Mouse (Mus musculus): ENCODE measurements around the gene Tbc1d7.

Gene Tbc1d7

DNA sequence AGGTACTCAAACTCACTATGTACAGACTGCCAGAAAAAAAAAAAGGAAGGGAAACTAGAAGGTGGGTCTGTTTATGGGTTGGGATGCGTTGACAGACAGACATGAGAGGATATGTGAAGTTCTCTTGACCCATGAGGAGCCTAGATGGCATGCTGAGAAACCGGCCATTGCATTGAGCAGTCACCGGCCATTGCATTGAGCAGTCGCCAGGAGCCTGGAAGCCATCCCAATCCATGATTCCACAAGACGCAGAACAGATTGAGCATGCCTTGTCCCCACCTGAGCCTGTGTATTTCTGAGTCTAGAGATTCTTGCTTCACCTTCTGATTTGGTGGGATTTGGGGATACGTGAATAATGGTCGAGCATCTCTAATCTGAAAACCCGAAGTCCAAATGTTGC lies 22.6 kb upstream of the Tbc1d7 start:
- DNase-seq (ENCODE audit: low spot score) = no peak

DNA sequence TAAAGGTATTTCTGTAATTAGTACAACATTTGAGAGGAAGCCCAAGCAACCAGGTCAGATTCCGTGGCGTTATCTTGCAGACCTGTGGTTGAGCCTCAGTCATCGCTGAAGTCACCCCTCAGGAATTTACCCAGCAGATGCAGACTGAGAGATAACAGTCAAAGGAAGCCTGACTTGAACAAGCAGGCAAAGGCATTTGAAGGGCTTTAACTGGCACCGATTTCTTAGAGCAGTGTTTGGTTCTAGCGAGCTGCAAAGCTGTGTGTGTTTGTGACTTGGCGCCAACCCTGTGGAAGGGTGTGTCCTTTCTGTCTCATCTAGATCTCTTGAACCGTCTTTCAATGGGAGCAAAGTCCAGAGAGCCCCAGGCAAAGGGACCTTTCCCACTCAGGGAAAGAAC lies 22.0 kb upstream of the Tbc1d7 start:
- peak; percentile 50 for DNase-seq (ENCODE audit: low spot score)

- DNase-seq (ENCODE audit: low spot score) = no peak
Measured at GRCm38 (mm10) chr13:43191741-43192192, 20.5 kb upstream of the Tbc1d7 start.

DNA sequence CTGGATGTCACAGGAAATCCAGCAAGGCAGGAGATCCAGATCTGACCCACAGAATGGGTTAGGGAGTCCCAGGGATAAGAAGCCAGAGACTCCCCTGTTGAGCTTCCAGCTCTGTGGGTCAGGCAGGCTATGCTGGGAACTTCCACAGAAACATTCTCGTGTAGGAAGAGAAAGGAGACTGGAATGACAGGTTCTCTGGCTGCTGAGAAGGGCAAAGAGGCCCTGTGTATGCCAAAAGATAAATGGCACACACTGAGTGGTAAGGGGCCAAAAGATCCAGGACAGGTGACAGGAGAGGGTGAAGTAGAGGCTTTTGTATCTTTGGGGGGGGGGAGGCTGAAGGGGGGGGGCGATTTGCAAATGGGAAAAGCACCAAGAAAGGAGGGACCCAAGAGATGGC lies 20.0 kb upstream of the Tbc1d7 start:
- no peak for DNase-seq (ENCODE audit: low spot score)

DNA sequence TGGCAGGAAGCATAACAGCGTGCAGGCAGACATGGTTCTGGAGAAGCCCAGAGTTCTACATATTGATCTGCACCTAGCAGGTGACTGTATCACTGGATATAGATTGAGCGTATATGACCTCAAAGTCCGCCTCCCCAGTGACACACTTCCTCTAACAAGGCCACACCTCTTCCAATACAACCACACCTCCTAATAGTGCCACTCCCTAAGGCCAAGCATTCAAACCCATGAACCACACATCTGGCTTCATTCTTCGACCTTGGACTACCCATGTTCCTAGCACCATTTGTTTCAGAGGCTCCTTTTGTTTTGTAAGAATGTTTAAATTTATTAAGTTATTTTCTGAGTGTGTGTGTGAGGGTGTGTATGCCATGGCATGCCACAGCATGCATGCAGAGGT lies 16.4 kb upstream of the Tbc1d7 start:
- no peak for DNase-seq (ENCODE audit: low spot score)

DNA sequence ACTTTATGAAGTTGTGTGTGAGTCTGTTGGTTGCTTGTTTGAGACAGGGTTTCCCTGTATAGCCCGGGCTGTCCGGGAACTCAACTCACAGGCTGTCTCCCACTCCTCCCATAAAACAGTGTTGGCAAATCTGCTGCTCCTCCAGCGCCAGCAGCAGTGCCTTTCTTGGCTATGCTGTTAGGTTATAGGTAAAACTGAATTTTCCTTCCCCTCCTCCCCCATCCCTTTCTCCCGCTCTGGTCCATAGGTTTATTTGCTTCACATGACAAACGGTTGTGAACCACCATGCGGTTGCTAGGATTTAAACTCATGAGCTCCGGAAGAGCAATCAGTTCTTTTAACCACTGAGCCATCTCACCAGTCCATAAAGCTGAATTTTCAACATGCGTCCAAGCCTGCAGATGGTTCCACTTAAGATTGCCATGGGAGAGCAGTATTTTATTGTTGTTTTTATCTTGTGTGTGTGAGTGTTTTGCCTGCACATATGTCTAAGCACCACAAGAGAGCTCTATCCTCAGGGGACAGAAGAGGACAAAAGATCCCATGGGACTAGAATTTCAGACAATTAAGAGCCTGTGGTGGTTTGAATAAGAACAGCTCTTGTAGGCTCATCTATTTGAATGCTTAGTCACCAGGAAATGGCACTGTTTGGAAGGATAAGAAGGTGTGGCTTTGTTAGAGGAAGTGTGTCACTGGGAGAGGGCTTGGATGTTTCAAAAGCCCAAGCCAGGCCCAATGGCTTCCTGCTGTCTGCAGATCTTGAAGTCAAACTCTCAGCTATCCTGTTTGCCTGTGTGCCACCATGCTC lies 12.2 kb upstream of the Tbc1d7 start:
- no peak for DNase-seq (ENCODE audit: low spot score)

DNA sequence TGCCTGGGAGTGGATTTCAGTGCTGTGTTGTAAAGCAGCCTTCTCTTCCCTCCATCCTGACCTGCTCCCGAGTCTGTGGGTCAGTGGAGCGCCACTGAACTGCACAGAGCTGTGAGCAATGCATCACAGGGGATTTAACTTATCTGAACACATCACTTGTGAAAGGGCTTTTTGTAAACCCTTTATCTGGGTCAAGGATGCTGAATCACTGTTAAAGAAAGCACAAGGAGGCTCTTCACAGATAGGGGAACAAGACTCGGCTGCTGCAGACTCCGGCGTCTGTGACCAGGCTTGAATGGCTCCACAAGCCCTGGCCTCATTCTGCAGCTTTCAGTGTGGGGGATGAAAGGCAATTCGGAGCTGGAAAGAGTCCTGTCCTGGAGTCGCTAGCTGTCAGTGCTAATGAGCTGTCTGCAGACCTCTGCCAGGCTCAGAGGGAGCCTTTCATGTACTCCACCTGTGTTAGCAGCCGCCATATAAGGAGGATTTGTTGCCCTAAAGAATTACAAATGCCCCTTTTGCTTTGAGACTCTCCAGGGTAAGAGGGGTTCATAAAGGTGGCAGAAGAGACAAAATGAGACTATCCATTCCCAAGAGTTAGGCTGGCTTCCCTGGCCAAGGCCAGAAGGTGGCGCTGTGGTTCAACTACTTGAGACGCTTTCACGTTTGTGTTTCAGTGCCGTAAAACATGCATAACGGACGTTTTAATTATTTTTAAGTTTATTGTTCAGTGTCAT lies 11.3 kb upstream of the Tbc1d7 start:
- DNase-seq (ENCODE audit: low spot score) = peak; percentile 86

GRCm38 (mm10) chr13:43181104-43181503 lies 9.8 kb upstream of the Tbc1d7 start:
- DNase-seq (ENCODE audit: low spot score) = no peak

- DNase-seq (ENCODE audit: low spot score) = no peak
Measured at GRCm38 (mm10) chr13:43177317-43177716, 6.0 kb upstream of the Tbc1d7 start.

DNA sequence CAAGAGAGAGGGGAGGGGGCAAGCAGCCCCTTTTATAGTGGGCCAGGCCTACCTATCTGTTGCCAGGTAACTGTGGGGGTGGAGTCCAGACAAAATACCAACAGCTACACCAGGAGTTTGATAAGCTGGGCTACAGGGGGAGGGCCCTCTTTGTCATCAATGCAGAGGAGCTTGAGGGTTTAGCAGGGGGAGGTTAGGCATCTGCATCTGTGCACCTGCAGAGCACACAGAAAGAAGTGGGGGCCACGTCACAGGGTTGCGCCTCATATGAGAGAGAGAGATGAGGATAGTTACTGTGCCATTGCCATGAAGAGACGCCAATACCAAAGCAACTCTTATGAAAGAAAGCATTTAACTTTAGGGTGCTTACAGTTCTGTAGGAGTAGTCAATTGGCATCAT lies 5.4 kb upstream of the Tbc1d7 start:
- DNase-seq (ENCODE audit: low spot score) = no peak

DNA sequence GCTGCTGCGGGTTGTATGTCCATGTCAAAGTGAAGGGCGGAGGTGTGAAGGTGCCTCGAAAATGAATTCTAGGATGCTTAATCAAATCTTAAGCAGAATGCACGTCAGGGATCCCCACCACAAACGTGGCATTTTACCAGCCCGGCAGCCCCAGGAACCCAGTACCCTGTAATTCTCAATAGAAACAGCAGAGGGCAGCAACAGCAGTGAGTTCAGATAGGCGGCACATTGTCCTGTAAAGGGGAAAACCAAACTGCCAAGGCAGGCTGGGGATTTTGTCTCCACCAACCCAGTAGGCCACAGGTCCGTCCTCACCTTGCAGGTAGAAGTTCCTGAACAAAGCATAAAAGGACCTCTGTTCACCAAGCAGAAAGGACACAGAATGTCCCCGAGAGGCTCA lies 2.0 kb upstream of the Tbc1d7 start:
- peak; percentile 77 for DNase-seq (ENCODE audit: low spot score)

GRCm38 (mm10) chr13:43172036-43172713 lies 874 bp upstream of the Tbc1d7 start:
- DNase-seq (ENCODE audit: low spot score) = no peak

DNA sequence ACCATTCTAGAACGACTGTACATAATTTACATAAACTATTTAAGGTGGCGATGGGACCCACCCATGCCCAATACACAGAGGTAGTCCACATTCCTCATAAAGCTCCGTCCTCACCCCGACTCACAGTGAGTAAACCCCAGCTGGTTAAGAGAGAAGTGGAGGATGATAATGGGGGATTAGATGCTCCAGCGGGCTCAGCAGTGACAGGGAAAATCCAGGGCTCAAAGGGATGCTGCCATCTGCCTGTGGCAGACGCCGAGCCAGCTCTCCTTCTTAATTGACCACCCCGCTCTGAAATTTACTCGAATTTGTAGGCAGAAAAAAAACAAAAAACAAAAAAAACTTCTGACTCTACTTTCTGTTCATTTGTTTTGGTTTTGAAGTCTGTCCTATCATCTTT lies 3.6 kb downstream of the Tbc1d7 start:
- DNase-seq (ENCODE audit: low spot score) = no peak

DNA sequence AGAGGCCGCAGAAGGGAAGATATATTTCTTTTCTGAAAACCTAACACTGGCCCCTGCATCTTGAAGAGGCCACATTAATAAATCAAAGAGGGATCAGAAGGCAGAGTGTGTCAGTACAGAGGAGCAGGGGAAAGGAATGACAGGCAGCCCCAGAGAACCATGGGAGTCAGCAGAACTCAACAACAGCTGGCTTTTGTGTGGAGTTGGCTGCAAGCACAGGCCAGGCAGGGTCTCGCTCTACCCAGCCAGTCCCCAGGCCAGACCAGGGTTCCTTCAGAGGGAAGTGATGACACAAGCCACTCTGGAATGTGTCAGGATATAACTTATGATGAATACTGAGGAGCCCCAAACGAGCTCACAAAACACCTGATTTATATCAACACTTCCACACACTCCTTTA lies 11.9 kb downstream of the Tbc1d7 start:
- no peak for DNase-seq (ENCODE audit: low spot score)

GRCm38 (mm10) chr13:43158281-43158680 lies 13.0 kb downstream of the Tbc1d7 start:
- DNase-seq (ENCODE audit: low spot score) = no peak

- no peak for DNase-seq (ENCODE audit: low spot score)
Measured at GRCm38 (mm10) chr13:43157370-43157769, 13.9 kb downstream of the Tbc1d7 start.

- no peak for DNase-seq (ENCODE audit: low spot score)
Measured at GRCm38 (mm10) chr13:43152005-43152520, 19.2 kb downstream of the Tbc1d7 start.

DNA sequence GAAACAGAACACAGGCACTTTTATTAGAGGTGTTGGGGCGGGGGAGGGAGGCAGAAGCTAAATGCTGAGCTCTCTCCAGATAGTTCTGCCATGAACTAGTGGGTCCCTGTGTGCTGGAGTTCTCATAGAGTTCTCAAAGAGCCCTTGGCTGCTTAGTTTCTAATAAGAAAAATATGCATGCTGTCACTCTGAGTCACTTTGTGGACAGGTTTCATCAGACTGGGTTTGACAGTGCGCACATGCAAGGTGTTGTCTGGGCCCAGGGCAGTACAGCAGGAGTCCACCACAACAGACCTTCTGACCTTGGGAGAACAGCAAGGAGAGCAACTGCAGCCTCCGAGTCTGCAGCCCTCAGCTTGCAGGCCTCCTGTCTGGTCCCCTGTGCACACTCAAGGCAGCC lies 21.6 kb downstream of the Tbc1d7 start:
- no peak for DNase-seq (ENCODE audit: low spot score)

GRCm38 (mm10) chr13:43148692-43149091 lies 22.6 kb downstream of the Tbc1d7 start:
- no peak for DNase-seq (ENCODE audit: low spot score)

- peak; percentile 55 for DNase-seq (ENCODE audit: low spot score)
Measured at GRCm38 (mm10) chr13:43146515-43147258, 24.6 kb downstream of the Tbc1d7 start.

DNA sequence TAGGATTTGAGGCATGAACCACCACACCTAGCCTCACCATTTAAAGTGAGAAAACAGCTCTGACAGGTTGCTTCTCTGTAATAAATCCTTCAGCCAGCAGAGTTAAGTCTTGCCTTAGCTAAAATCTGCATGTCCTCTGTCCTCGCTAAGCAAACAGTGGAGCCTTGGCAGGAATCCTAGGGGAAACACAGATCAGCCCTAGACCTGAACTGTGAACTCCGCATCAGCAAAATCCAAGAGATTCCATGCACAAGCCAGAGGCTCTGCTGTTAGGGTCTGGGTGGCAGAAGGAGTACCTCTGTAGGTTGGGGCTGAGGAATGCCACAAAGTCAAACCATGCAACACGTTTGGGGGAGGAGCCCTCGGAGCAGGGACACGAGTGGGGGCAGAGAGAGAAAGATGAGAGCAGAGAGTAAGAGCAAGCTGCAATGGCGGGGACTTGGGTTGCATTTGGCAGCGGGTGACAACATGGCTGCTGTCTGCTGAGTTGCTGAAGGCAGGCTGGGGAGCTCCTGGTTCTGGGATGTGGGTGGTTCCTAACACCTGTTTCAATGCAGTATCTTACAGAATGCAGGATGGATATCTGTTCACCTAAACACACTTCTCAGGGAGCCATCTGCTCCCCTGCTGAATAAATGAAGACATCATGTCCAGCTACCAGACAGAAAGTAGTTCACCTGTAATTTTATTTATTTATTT lies 26.4 kb downstream of the Tbc1d7 start:
- no peak for DNase-seq (ENCODE audit: low spot score)
